Mouse (Mus musculus) kidney, embryonic 14.5 days (tissue): ENCODE data around the gene Foxd4. TPM values are rescaled to one million over a fixed set of nuclear protein-coding genes. Genes with fewer than 3 reads are reported as not detected.

Source experiments
- ATAC-seq: fragments of 200-750 bp; cut with Nextera tagmentation; 2 replicates; pipeline ENCODE4 v1.8.0; 2017; ENCODE audit warnings: moderate number of reproducible peaks, mild to moderate bottlenecking, moderate TSS enrichment, moderate library complexity; ENCODE audit not compliant: low FRiP score, low TSS enrichment
- H3K27ac ChIP-seq: fragments of 300-500 bp; sonication (generic); 2 replicates; pipeline ENCODE4 v1.5.1; 2014; ENCODE audit warnings: low read depth, mild to moderate bottlenecking, low read length, moderate library complexity, mixed read lengths
- H3K27me3 ChIP-seq: fragments of 300-500 bp; sonication (generic); 2 replicates; pipeline ENCODE4 v1.6.1; 2014; ENCODE audit warnings: mild to moderate bottlenecking, low read length; ENCODE audit not compliant: control insufficient read depth, insufficient read depth
- H3K36me3 ChIP-seq: fragments of 300-500 bp; sonication (generic); 2 replicates; pipeline ENCODE4 v1.6.1; 2014; ENCODE audit warnings: low read length, mixed read lengths; ENCODE audit not compliant: control insufficient read depth, insufficient read depth
- H3K4me1 ChIP-seq: fragments of 300-500 bp; sonication (generic); 2 replicates; pipeline ENCODE4 v1.6.1; 2014; ENCODE audit warnings: low read length, mixed read lengths; ENCODE audit not compliant: control insufficient read depth, insufficient read depth
- H3K4me2 ChIP-seq: fragments of 300-500 bp; sonication (generic); replicated peaks from 2 replicates; pipeline ENCODE4 v1.6.1; 2014; ENCODE audit warnings: low read depth, mild to moderate bottlenecking, low read length
- H3K4me3 ChIP-seq: fragments of 300-500 bp; sonication (generic); 2 replicates; pipeline ENCODE4 v1.5.1; 2014; ENCODE audit warnings: mild to moderate bottlenecking, low read length
- H3K9ac ChIP-seq: fragments of 300-500 bp; sonication (generic); 2 replicates; pipeline ENCODE4 v1.6.1; 2014; ENCODE audit warnings: low read depth, mild to moderate bottlenecking, low read length, moderate library complexity
- H3K9me3 ChIP-seq: fragments of 300-500 bp; sonication (generic); 2 replicates; pipeline ENCODE4 v1.6.1; 2016; ENCODE audit warnings: low read length; ENCODE audit not compliant: control insufficient read depth
- whole genome bisulfite sequencing: fragments of 180-500 bp; shearing (Covaris S2); extraction: QIAGEN DNeasy Blood & Tissue Kit; methylation state at CpG from one replicate; pipeline ENCODE4 v1.1.7; 2014; 5-methylcytosine and 5-hydroxymethylcytosine counted together
- microRNA-seq: library from miRNA; unstranded; fragments of <30 nt; microRNA quantifications from one replicate; pipeline ENCODE4, GENCODE M21; 2016
- polyA plus RNA-seq: library from polyadenylated mRNA; unstranded; fragments of >200 nt; fragmentation: Nextera tagmentation; extraction: Ambion mirVana; gene quantifications from 2 replicates; pipeline ENCODE4 v1.2.1, GENCODE M21; 2014

Foxd4 gene
- polyA plus RNA-seq, 1 experiment from 2014 or later = not detected

DNA sequence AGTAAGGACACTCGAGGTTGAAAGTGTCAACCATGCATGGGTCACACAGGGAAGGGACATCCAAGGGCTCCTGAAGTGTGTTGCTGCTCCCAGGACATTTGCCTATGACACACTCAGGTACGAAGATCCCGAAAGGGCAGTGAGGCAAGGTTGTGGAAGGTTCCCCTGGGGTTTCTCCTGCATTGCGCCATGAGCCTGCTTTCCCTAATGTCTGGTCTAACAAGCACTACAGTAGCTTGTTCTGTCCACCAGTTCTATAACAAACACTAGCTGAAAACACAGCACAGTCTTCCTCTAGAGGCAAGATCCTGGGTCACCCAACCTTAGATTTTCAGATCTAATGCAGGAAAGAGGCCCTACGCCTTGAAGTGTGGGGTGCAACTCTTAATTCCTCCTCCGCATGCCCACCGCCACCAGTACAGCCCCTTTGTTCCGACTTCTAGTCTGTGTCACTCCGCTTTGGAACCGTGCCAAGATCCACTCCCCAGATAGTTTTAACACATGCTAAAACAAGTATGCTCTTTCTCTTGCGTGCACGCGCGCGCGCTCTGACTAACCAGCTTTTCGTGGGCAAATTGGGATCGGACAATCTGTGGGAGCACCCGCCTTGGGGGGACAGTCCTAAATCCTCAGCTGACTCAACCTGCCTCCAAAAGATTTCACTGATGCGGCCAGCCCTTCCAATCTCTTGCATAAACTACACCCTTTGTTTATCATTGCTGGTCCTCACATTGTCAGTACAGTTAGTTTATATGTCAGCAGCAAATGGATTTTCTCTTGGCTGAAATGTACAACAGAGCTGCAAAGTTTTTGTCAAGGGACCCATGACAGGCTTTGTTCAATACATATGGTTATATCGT is 49.3 kb downstream of the Foxd4 start:
- WGBS = 68% methylated on average over 21 of the region's 21 CpGs

More for the DNA sequence above, 49.3 kb downstream of the Foxd4 start:
- Histone ChIP-seq H3K4me2 (no peak overlapping the region), H3K9ac (no peak overlapping the region), H3K36me3 (no peaks in the 10 kb centered on the region), H3K9me3 (no peaks in the 10 kb centered on the region), H3K27ac (peak overlapping the region; percentile 63), H3K4me3 (no peak overlapping the region), H3K27me3 (no peaks in the 10 kb centered on the region), H3K4me1 (peaks cover 21% of the 10 kb centered on the region; the same call in 1 of the 2 replicates)
- no peak for ATAC-seq

Small RNAs within 50 kb of the gene (microRNA-seq; reads per million reads assigned to microRNA genes)
- gene Mir3084-1 = not detected

Other genes starting within 250 kb of the Foxd4 start
- gene Tmem252, start 227.2 kb downstream of the Foxd4 start, polyA plus RNA-seq = 2.8 and 3.3 TPM in 2 replicates
- gene Pgm5, start 39.3 kb downstream of the Foxd4 start, polyA plus RNA-seq = 1.8 and 2.4 TPM in 2 replicates
- 307 and 366 TPM in 2 replicates for gene Gm10053, start 25.5 kb downstream of the Foxd4 start, polyA plus RNA-seq
- gene Cbwd1, start 60.4 kb upstream of the Foxd4 start, polyA plus RNA-seq = 20.4 and 28.9 TPM in 2 replicates
- 4.4 and 4.9 TPM in 2 replicates for gene Dock8, start 98.3 kb upstream of the Foxd4 start, polyA plus RNA-seq